ENCODE assay signal across 8 mouse cellular contexts in genomic region chr10:69352212-69353085, GRCm38 (mm10). TPM values are rescaled to one million over a fixed set of nuclear protein-coding genes. Genes with fewer than 3 reads are reported as not detected.
DNase-seq lines count a peak whose midpoint lies in the region; ATAC-seq lines count a peak whose summit lies in the region.

Gene Cdk1, minus strand, starts transcription at chr10:69352938.

- no peaks in the 10 kb centered on the region for H3K27me3 ChIP-seq in intestine, embryonic 14.5 days (replicated peaks; ENCODE audit: control insufficient read depth, insufficient read depth, low read length)

- ATAC-seq in intestine, embryonic 14.5 days (replicated peaks; ENCODE audit: low FRiP score, low TSS enrichment, low read depth) = peak; percentile 95

- H3K27ac ChIP-seq in intestine, embryonic 14.5 days (ENCODE audit: low read depth) = peak within 1 kb of the TSS; percentile 77

- under 1% methylated on average over 51 of the region's 51 CpGs for WGBS in intestine, embryonic 14.5 days

- peak; percentile 93 to 98 for DNase-seq in adrenal gland, adult (ENCODE audit: inconsistent age in 2 of 2, low spot score in 1 of 2)
- DNase-seq in embryo, embryonic 11 days = peak; percentile 99
- peak; percentile 95 for DNase-seq in gastrocnemius, postnatal 25 days
- DNase-seq in intestine, embryonic 14.5 days (ENCODE audit: low spot score) = peak; percentile 97
- peak; percentile 94 to 96 for DNase-seq in left cerebral cortex, postnatal 14 days (ENCODE audit: low spot score in 2 of 2)
- peak; percentile 98 for DNase-seq in mesoderm, embryonic 11.5 days (ENCODE audit: low read depth, low spot score)
- peak; percentile 86 to 88 for DNase-seq in right cerebral cortex, postnatal 36 days (ENCODE audit: low spot score in 2 of 2)
- DNase-seq in yolk sac, embryonic 10.5 days (ENCODE audit: low spot score) = peak; percentile 98

- intact Hi-C loops in left cerebral cortex, postnatal 14 days (cut with DNase I) = no loop called here

- peak within 1 kb of the TSS; percentile 82 for H3K4me3 ChIP-seq in intestine, embryonic 14.5 days (ENCODE audit: low read depth, low read length)

- H3K4me1 ChIP-seq in intestine, embryonic 14.5 days (replicated peaks; ENCODE audit: control insufficient read depth, insufficient read depth, low read length) = peaks cover 30% of the 10 kb centered on the region

- H3K36me3 ChIP-seq in intestine, embryonic 14.5 days (ENCODE audit: control insufficient read depth, insufficient read depth, low read length) = peaks cover 34% of the 10 kb centered on the region

- H3K4me2 ChIP-seq in intestine, embryonic 14.5 days (ENCODE audit: low read length) = peak within 1 kb of the TSS; percentile 88

- peak within 1 kb of the TSS; percentile 88 for H3K9ac ChIP-seq in intestine, embryonic 14.5 days (ENCODE audit: low read length)

- H3K9me3 ChIP-seq in intestine, embryonic 14.5 days (ENCODE audit: control insufficient read depth, low read length) = 0 out of 2 replicates have a peak, but pooled peaks cover under 1% of the 10 kb centered on the region

RNA-seq across cellular contexts. Expression of gene Cdk1, which starts in this region (rescaled TPM):
- 1 to 10 TPM; 2.0 to 2.3 TPM for total RNA-seq in gastrocnemius, postnatal 25 days (2021)
- 489 and 512 TPM in 2 replicates for polyA plus RNA-seq in intestine, embryonic 14.5 days (2014; fragmentation: Nextera tagmentation; extraction: Ambion mirVana)
- total RNA-seq in left cerebral cortex, postnatal 14 days (2021) = 1 to 10 TPM; 2.6 to 3.3 TPM

Comparison
In these comparisons a context has a peak if more than half of its experiments do, and no peak if none do; other contexts are left out.
1. Peak in every context shown above with its lines: DNase-seq, ATAC-seq, H3K4me3 ChIP-seq and H3K27ac ChIP-seq.